Mouse (Mus musculus) MEL (cell line): ENCODE results near the gene Sat2. TPM values are rescaled to one million over a fixed set of nuclear protein-coding genes. Genes with fewer than 3 reads are reported as not detected.
A peak's percentile ranks its signal among the peaks of the same experiment; 100 is the strongest.

Source experiments
- DNase-seq: peaks from one replicate; pipeline ENCODE4 v3.0.0; 2011; ENCODE audit warnings: low read depth, low spot score
- H3K27ac ChIP-seq: 2 replicates; pipeline ENCODE4 v1.5.1; 2012; ENCODE audit warnings: low read depth, mild to moderate bottlenecking, control low read depth, low read length, moderate library complexity; ENCODE audit not compliant: control insufficient read depth
- H3K27me3 ChIP-seq, 2 experiments: fragments of 150-350 bp in 1 of 2; sonication (generic) in 1 of 2; 2 replicates each; pipeline ENCODE4 v1.6.1; 2012; ENCODE audit warnings: low read length in 2 of 2, mild to moderate bottlenecking in 2 of 2, improper control_type of control experiment in 1 of 2, moderate library complexity in 1 of 2; ENCODE audit not compliant: insufficient read depth in 2 of 2, control insufficient read depth in 1 of 2
- H3K36me3 ChIP-seq, 2 experiments: 2 replicates each; pipeline ENCODE4 v1.6.1; 2012 to 2014; ENCODE audit warnings: low read length in 2 of 2, improper control_type of control experiment in 1 of 2, inconsistent platforms in 1 of 2, mild to moderate bottlenecking in 1 of 2; ENCODE audit not compliant: insufficient read depth in 2 of 2, control insufficient read depth in 1 of 2
- H3K4me1 ChIP-seq, 2 experiments: fragments of 150-350 bp in 1 of 2; sonication (generic) in 1 of 2; 2 replicates each; pipeline ENCODE4 v1.6.1; 2012; ENCODE audit warnings: low read length in 2 of 2, improper control_type of control experiment in 1 of 2, mild to moderate bottlenecking in 1 of 2; ENCODE audit not compliant: insufficient read depth in 2 of 2, control insufficient read depth in 1 of 2
- H3K4me3 ChIP-seq, 2 experiments: fragments of 150-350 bp in 1 of 2; sonication (generic) in 1 of 2; 2 replicates each; pipeline ENCODE4 v1.5.1; 2012; ENCODE audit warnings: low read depth in 2 of 2, low read length in 2 of 2, mild to moderate bottlenecking in 2 of 2, moderate library complexity in 2 of 2, control low read depth in 1 of 2, improper control_type of control experiment in 1 of 2; ENCODE audit not compliant: control insufficient read depth in 1 of 2, insufficient read depth in 1 of 2
- H3K79me2 ChIP-seq: 2 replicates; pipeline ENCODE4 v1.6.1; 2012; ENCODE audit warnings: mild to moderate bottlenecking, low read length, moderate library complexity; ENCODE audit not compliant: control insufficient read depth, poor library complexity, insufficient read depth
- H3K9ac ChIP-seq: 2 replicates; pipeline ENCODE4 v1.6.1; 2012; ENCODE audit warnings: low read depth, mild to moderate bottlenecking, control low read depth, low read length, moderate library complexity; ENCODE audit not compliant: control insufficient read depth, poor library complexity, severe bottlenecking
- H3K9me3 ChIP-seq: fragments of 150-350 bp; sonication (generic); replicated peaks from 2 replicates; pipeline ENCODE4 v1.6.1; 2012; ENCODE audit warnings: mild to moderate bottlenecking, low read length, improper control_type of control experiment, moderate library complexity; ENCODE audit not compliant: insufficient read depth
- CTCF ChIP-seq, 3 experiments: IDR thresholded peaks in 2 of 3; conservative IDR thresholded peaks in 1 of 3; 2 replicates each; pipeline ENCODE4 v1.5.1; 2011 to 2012; ENCODE audit warnings: low read length in 3 of 3, low read depth in 2 of 3, mild to moderate bottlenecking in 2 of 3, improper control_type of control experiment in 1 of 3, inconsistent platforms in 1 of 3, mixed read lengths in 1 of 3, moderate library complexity in 1 of 3; ENCODE audit not compliant: control insufficient read depth in 1 of 3, insufficient read depth in 1 of 3, poor library complexity in 1 of 3, severe bottlenecking in 1 of 3
- EP300 ChIP-seq, 2 experiments: IDR thresholded peaks; 2 replicates each; pipeline ENCODE4 v1.6.1; 2011; ENCODE audit warnings: improper control_type of control experiment in 2 of 2, low read length in 2 of 2, low read depth in 1 of 2, mild to moderate bottlenecking in 1 of 2
- GABPA ChIP-seq: IDR thresholded peaks from 2 replicates; pipeline ENCODE4 v1.6.1; 2012; ENCODE audit warnings: low read depth, mild to moderate bottlenecking, inconsistent platforms, low read length, improper control_type of control experiment, moderate library complexity
- GATA1 ChIP-seq: IDR thresholded peaks from 2 replicates; pipeline ENCODE4 v1.6.1; 2011; ENCODE audit warnings: low read depth, low read length, improper control_type of control experiment
- HCFC1 ChIP-seq: IDR thresholded peaks from 2 replicates; pipeline ENCODE4 v1.6.1; 2012; ENCODE audit warnings: low read depth, mild to moderate bottlenecking, inconsistent platforms, low read length, improper control_type of control experiment, moderate library complexity
- JUND ChIP-seq: IDR thresholded peaks from 2 replicates; pipeline ENCODE4 v1.6.1; 2011; ENCODE audit warnings: low read depth, mild to moderate bottlenecking, improper control_type of control experiment, low read length
- MAFK ChIP-seq: IDR thresholded peaks from 2 replicates; pipeline ENCODE4 v1.6.1; 2011; ENCODE audit warnings: low read depth, mild to moderate bottlenecking, low read length, improper control_type of control experiment, borderline replicate concordance
- MAX ChIP-seq: IDR thresholded peaks from 2 replicates; pipeline ENCODE4 v1.6.1; 2011; ENCODE audit warnings: low read length, improper control_type of control experiment
- MAZ ChIP-seq: IDR thresholded peaks from 2 replicates; pipeline ENCODE4 v1.6.1; 2012; ENCODE audit warnings: low read depth, mild to moderate bottlenecking, inconsistent platforms, low read length, improper control_type of control experiment
- MEF2A ChIP-seq: IDR thresholded peaks from 2 replicates; pipeline ENCODE4 v1.6.1; 2014; ENCODE audit warnings: low read depth, mild to moderate bottlenecking, inconsistent platforms, low read length, improper control_type of control experiment; ENCODE audit not compliant: poor library complexity, insufficient replicate concordance, severe bottlenecking; ENCODE audit errors: extremely low read depth
- MXI1 ChIP-seq: IDR thresholded peaks from 2 replicates; pipeline ENCODE4 v1.6.1; 2011; ENCODE audit warnings: mild to moderate bottlenecking, low read depth, low read length, improper control_type of control experiment
- MYB ChIP-seq: IDR thresholded peaks from 2 replicates; pipeline ENCODE4 v1.6.1; 2011; ENCODE audit warnings: mild to moderate bottlenecking, low read depth, low read length, improper control_type of control experiment
- NELFE ChIP-seq: IDR thresholded peaks from 2 replicates; pipeline ENCODE4 v1.6.1; 2011; ENCODE audit warnings: low read depth, low read length, improper control_type of control experiment
- POLR2AphosphoS5 ChIP-seq: IDR thresholded peaks from 2 replicates; pipeline ENCODE4 v1.6.1; 2012; ENCODE audit warnings: low read depth, borderline replicate concordance, mild to moderate bottlenecking, inconsistent platforms, low read length, moderate library complexity, mixed read lengths
- RCOR1 ChIP-seq: IDR thresholded peaks from 2 replicates; pipeline ENCODE4 v1.6.1; 2012; ENCODE audit warnings: low read depth, mild to moderate bottlenecking, inconsistent platforms, low read length, improper control_type of control experiment
- SIN3A ChIP-seq: IDR thresholded peaks from 2 replicates; pipeline ENCODE4 v1.6.1; 2012; ENCODE audit warnings: low read length, improper control_type of control experiment, inconsistent platforms
- SMC3 ChIP-seq: IDR thresholded peaks from 2 replicates; pipeline ENCODE4 v1.6.1; 2011; ENCODE audit warnings: low read depth, low read length, improper control_type of control experiment
- TAL1 ChIP-seq: IDR thresholded peaks from 2 replicates; pipeline ENCODE4 v1.6.1; 2012; ENCODE audit warnings: mild to moderate bottlenecking, inconsistent platforms, low read length, moderate library complexity, mixed read lengths
- TBP ChIP-seq: IDR thresholded peaks from 2 replicates; pipeline ENCODE4 v1.8.0; 2011; ENCODE audit warnings: low read depth, low read length, improper control_type of control experiment
- TCF12 ChIP-seq: IDR thresholded peaks from 2 replicates; pipeline ENCODE4 v1.6.1; 2014; ENCODE audit warnings: low read depth, mild to moderate bottlenecking, inconsistent platforms, low read length, improper control_type of control experiment, moderate library complexity
- UBTF ChIP-seq: IDR thresholded peaks from 2 replicates; pipeline ENCODE4 v1.6.1; 2012; ENCODE audit warnings: low read depth, mild to moderate bottlenecking, inconsistent platforms, low read length, improper control_type of control experiment, moderate library complexity, borderline replicate concordance; ENCODE audit not compliant: insufficient read depth
- USF2 ChIP-seq, 2 experiments: IDR thresholded peaks; 2 replicates each; pipeline ENCODE4 v1.6.1; 2011 to 2012; ENCODE audit warnings: improper control_type of control experiment in 2 of 2, low read length in 2 of 2, borderline replicate concordance in 1 of 2, inconsistent platforms in 1 of 2, low read depth in 1 of 2, mild to moderate bottlenecking in 1 of 2; ENCODE audit not compliant: insufficient read depth in 1 of 2
- ZKSCAN1 ChIP-seq: IDR thresholded peaks from 2 replicates; pipeline ENCODE4 v1.6.1; 2012; ENCODE audit warnings: low read depth, mild to moderate bottlenecking, inconsistent platforms, low read length, improper control_type of control experiment, moderate library complexity
- ZMIZ1 ChIP-seq: IDR thresholded peaks from 2 replicates; pipeline ENCODE4 v1.6.1; 2012; ENCODE audit warnings: low read depth, mild to moderate bottlenecking, inconsistent platforms, low read length, improper control_type of control experiment, moderate library complexity
- ZNF384 ChIP-seq: IDR thresholded peaks from 2 replicates; pipeline ENCODE4 v1.6.1; 2012; ENCODE audit warnings: low read depth, mild to moderate bottlenecking, inconsistent platforms, low read length, improper control_type of control experiment
- polyA plus RNA-seq, 2 experiments: library from polyadenylated mRNA; stranded (reverse) in 1 of 2; unstranded in 1 of 2; fragments of >175 nt in 1 of 2; fragments of >200 nt in 1 of 2; gene quantifications; 2 replicates each; pipeline versions ENCODE4 v1.2.1 to v1.2.4; 2012; ENCODE audit warnings: low replicate concordance in 2 of 2, low read depth in 1 of 2; ENCODE audit not compliant: insufficient read length in 2 of 2, insufficient read depth in 1 of 2, missing spikeins in 1 of 2
- total RNA-seq: library from RNA; depleted of rRNA; stranded (reverse); fragments of 300-350 nt; gene quantifications from 2 replicates; pipeline ENCODE4 v1.2.3, GENCODE M21; 2012

Gene Sat2
- total and polyA plus RNA-seq, 3 experiments: not detected

- TF ChIP-seq TBP: peak; percentile 73; the same call in 1 of the 2 replicates
- TF ChIP-seq MAFK: no peak
- no peak for TF ChIP-seq GATA1
- TF ChIP-seq ZMIZ1: peak; percentile 89; the same call in 1 of the 2 replicates
- no peak for TF ChIP-seq GABPA
Measured at GRCm38 (mm10) chr11:69670786-69671725, 49.2 kb downstream of the Sat2 start (continued).

GRCm38 (mm10) chr11:69671726-69672124, 49.9 kb downstream of the Sat2 start:
- Histone ChIP-seq H3K36me3 (peaks cover 17 to 26% of the 10 kb centered on the region in 2 experiments), H3K27ac (peak overlapping the region; percentile 96), H3K27me3 (no peaks in the 10 kb centered on the region), H3K79me2 (peaks cover 37% of the 10 kb centered on the region), H3K9me3 (no peaks in the 10 kb centered on the region), H3K4me3 (peak overlapping the region; percentile 61 to 98), H3K4me1 (peaks cover 0 to 15% of the 10 kb centered on the region in 2 experiments; a peak in 1 of 4 replicates), H3K9ac (peak overlapping the region; percentile 100)
- DNase-seq: no peak
- TF ChIP-seq MEF2A (0 out of 2 replicates have a peak, but pooled peaks have one; percentile 12), MAX (no peak)

DNA sequence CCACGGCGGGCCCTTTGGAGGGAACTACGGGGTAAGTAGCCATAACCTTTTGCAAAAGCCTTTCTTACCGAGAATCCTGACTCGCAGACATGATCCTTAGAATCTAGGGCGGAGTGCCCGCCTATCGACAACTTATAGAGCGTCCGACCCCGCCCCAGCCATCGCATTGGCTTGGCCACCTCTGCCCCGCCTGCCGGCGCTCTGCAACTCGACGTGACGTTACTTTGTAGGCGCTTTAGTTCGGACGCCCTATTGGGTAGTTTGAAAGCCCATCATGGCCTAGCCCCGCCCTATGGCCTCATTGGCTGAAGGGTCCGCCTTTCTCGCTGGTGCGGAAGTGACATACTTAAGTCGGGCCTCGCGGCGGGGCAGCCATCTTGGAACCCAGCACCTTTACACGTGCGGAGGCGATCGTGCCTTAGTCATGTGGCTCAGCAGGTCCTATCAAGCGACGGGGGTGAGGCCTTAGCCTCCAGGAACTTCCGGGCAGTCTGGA, 50.4 kb downstream of the Sat2 start, which contains the start of gene Eif4a1:
Gene Eif4a1 (minus strand): TSS at position 213 of the 496 bp plus-strand sequence.
- Histone ChIP-seq H3K9ac (peak within 1 kb of the TSS; percentile 100), H3K9me3 (no peaks in the 10 kb centered on the region), H3K4me1 (peaks cover 0 to 15% of the 10 kb centered on the region in 2 experiments; a peak in 1 of 4 replicates), H3K27me3 (no peaks in the 10 kb centered on the region), H3K36me3 (peaks cover 22 to 26% of the 10 kb centered on the region in 2 experiments), H3K4me3 (peak within 1 kb of the TSS; percentile 61 to 98), H3K79me2 (peaks cover 37% of the 10 kb centered on the region), H3K27ac (peak within 1 kb of the TSS; percentile 96)
- peak; percentile 100 for DNase-seq
- no peak for TF ChIP-seq ZKSCAN1
- peak; percentile 96 for TF ChIP-seq SIN3A
- no peak for TF ChIP-seq JUND
- no peak for TF ChIP-seq MEF2A
- TF ChIP-seq RCOR1: no peak
- TF ChIP-seq MXI1: peak; percentile 99
- peak; percentile 88; the same call in 1 of the 2 replicates for TF ChIP-seq POLR2AphosphoS5
- TF ChIP-seq USF2 (IDR thresholded peaks at IDR 0.05; ENCODE audit: borderline replicate concordance in 1 of 2, insufficient read depth in 1 of 2, low read depth in 1 of 2, low read length in 2 of 2): peak; percentile 52 to 76
- TF ChIP-seq TAL1: no peak
- TF ChIP-seq MAZ: 0 out of 2 replicates have a peak, but pooled peaks have one; percentile 33
- no peak for TF ChIP-seq ZNF384
- TF ChIP-seq EP300 (IDR thresholded peaks at IDR 0.05; ENCODE audit: low read depth in 1 of 2, low read length in 2 of 2): peak in 1 of 2 experiments; percentile 44; a peak in 2 of 4 replicates
- TF ChIP-seq HCFC1: peak; percentile 92
- no peak for TF ChIP-seq GABPA
- no peak for TF ChIP-seq CTCF (IDR thresholded peaks at IDR 0.05 in 2 of 3, conservative IDR thresholded peaks at IDR 0.05 in 1 of 3; ENCODE audit: control insufficient read depth in 1 of 3, insufficient read depth in 1 of 3, low read depth in 2 of 3, low read length in 3 of 3, poor library complexity in 1 of 3, severe bottlenecking in 1 of 3)
- TF ChIP-seq MYB: no peak
- no peak for TF ChIP-seq UBTF
- no peak; the same call in 1 of the 2 replicates for TF ChIP-seq SMC3
- TF ChIP-seq NELFE: peak; percentile 100
- TF ChIP-seq TCF12: 0 out of 2 replicates have a peak, but pooled peaks have one; percentile 7
